Mouse (Mus musculus): ENCODE data around the gene Gstt4. TPM values are rescaled to one million over a fixed set of nuclear protein-coding genes. Genes with fewer than 3 reads are reported as not detected.
"Not testable (repeated sequence)": the region's sequence is repeated elsewhere in the genome, so short reads cannot be mapped to it uniquely, and the experiment has no call there.

Gstt4 gene
- total RNA-seq, 4 experiments from 2014 or later: not detected

DNA sequence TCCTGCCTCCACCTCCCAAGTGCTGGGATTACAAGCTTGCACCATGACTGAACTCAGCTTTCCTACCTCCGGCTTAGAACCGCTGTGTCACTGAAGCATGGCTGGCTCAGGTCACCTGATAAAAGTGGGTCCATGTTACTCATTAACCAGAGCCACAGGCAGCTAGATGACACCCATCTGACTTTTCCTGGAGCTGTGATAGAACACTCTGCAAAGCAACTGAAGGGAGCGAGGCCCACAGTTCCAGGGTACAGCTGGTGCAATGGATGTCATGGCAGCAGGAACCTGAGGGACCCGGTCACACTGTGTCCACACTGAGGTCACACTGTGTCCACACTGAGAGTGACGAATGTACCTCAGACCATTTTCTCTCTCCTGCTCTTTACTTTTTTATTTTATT lies 32.5 kb downstream of the Gstt4 start:
- DNase-seq (ENCODE audit: low spot score): no peak

- no peak for DNase-seq (ENCODE audit: low spot score)
These were observed 33.1 kb downstream of the Gstt4 start for GRCm38 (mm10) chr10:75789081-75789735.

- no peak for DNase-seq (ENCODE audit: low spot score)
These were observed 34.1 kb downstream of the Gstt4 start for GRCm38 (mm10) chr10:75788277-75788676.

DNA sequence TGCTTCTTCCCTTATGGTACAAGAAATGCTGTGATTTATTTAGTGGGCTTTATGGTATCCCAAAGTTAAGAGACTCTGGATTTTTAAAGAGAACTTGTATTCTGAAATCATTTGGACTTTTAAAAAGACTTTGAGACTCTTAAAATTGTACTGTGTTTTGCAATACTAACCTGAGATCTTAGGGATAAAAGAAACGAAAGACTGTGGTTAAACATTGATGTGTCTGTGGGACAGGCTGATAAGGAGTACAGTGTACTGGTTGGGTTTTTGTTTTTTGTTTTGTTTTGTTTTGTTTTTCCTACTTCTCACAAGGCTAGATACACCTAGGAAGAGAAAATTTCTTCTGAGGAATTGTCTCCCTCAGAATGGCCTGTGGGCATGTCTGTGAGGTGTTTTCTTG lies 36.9 kb downstream of the Gstt4 start:
- DNase-seq (ENCODE audit: low spot score): no peak

- peak; percentile 82 for DNase-seq (ENCODE audit: low spot score)
These were observed 41.4 kb downstream of the Gstt4 start, which contains the start of the genes Gm20441 and Gstt3 for GRCm38 (mm10) chr10:75780769-75781578. TSS of gene Gm20441 (minus strand) at chr10:75780954. TSS of gene Gstt3 (minus strand) at chr10:75781414.

GRCm38 (mm10) chr10:75779206-75780174 lies 42.9 kb downstream of the Gstt4 start:
- DNase-seq (ENCODE audit: low spot score): no peak

- no peak for DNase-seq (ENCODE audit: low spot score)
These were observed 44.5 kb downstream of the Gstt4 start for GRCm38 (mm10) chr10:75777885-75778284.

DNA sequence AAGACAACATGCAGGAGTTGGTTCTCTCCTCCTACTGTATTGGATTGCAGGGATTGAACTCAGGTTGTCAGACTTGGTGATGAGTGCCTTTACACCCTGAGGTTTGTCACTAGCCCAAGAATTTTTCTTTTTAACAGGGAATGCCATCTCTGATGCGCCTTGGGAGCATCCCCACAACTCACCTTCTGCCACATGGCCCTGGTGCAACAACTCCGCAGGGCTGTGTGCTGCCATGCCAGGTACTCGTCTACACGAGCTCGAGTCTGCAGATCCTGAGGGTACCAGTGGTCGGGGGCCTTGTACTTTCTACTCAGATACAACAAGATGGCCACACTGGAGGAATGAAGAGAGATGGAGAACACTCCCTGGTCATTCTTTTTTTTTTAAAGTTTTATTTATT lies 45.8 kb downstream of the Gstt4 start:
- DNase-seq (ENCODE audit: low spot score): no peak

GRCm38 (mm10) chr10:75774587-75774986 lies 47.8 kb downstream of the Gstt4 start:
- no peak for DNase-seq (ENCODE audit: low spot score)

- no peak for DNase-seq (ENCODE audit: low spot score)
These were observed 48.2 kb downstream of the Gstt4 start for GRCm38 (mm10) chr10:75774102-75774501.

- peak; percentile 80 for DNase-seq (ENCODE audit: low spot score)
These were observed 49.3 kb downstream of the Gstt4 start, which contains the start of gene Ddt for GRCm38 (mm10) chr10:75772795-75773664. TSS of gene Ddt (minus strand) at chr10:75773414.

DNA sequence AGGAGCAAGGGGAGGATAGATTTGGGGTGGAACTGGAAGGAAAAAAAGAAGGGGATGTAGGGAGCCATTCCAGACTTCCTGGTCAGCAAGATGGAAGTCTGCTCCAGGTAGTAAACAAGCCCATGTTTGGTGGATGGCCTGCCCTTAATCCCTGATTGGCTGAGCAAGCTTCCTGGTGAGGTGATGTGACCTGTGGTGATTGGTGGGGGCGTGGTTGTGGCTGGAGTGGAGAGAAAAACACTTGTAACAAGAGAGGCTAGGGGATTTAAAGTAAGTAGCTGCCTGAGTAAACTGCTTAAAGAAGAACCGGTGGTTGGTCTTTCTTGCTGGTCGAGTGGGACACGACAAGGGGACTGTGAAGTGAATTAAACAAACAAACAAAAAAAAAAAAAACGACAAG lies 54.6 kb downstream of the Gstt4 start:
- not testable (repeated sequence) for DNase-seq (ENCODE audit: low spot score)

GRCm38 (mm10) chr10:75766856-75767255 lies 55.5 kb downstream of the Gstt4 start:
- DNase-seq (ENCODE audit: low spot score): no peak

Other genes with a start within 250 kb of the Gstt4 start
- 1 to 10 TPM; 3.4 to 4.9 (median 4.9) TPM for gene Ggt5, start 233.2 kb downstream of the Gstt4 start, total RNA-seq (2022)
- 1 to 10 TPM in 3 of 4 experiments, under 1 TPM in 1; 0.98 to 2.2 (median 1.7) TPM for gene Susd2, start 178.5 kb downstream of the Gstt4 start, total RNA-seq (2022)
- gene Cabin1, start 58.2 kb downstream of the Gstt4 start, total RNA-seq (2022): 10 to 100 TPM; 15.5 to 22.0 (median 20.8) TPM
- gene Ddt, start 49.1 kb downstream of the Gstt4 start, total RNA-seq (2022): 100 to 1,000 TPM in 1 of 4 experiments, 10 to 100 TPM in 3; 83.6 to 103 (median 88.3) TPM
- gene Gm20441, start 41.6 kb downstream of the Gstt4 start, total RNA-seq (2022): not detected
- 1 to 10 TPM; 3.0 to 5.6 (median 5.0) TPM for gene Gstt3, start 41.1 kb downstream of the Gstt4 start, total RNA-seq (2022)
- gene Gstt1, start 24.0 kb downstream of the Gstt4 start, total RNA-seq (2022): 10 to 100 TPM; 15.7 to 26.4 (median 22.1) TPM
- gene Gstt2, start 14.9 kb upstream of the Gstt4 start, total RNA-seq (2022): 10 to 100 TPM in 3 of 4 experiments, 1 to 10 TPM in 1; 7.3 to 16.9 (median 13.2) TPM
- 100 to 1,000 TPM; 216 to 258 (median 253) TPM for gene Mif, start 37.7 kb upstream of the Gstt4 start, total RNA-seq (2022)
- gene Derl3, start 70.9 kb upstream of the Gstt4 start, total RNA-seq (2022): under 1 TPM in 2 of 4 experiments, not detected in 2; 0.34 to 0.35 TPM
- gene Smarcb1, start 99.1 kb upstream of the Gstt4 start, total RNA-seq (2022): 10 to 100 TPM; 17.3 to 25.0 (median 21.4) TPM
- gene Chchd10, start 110.6 kb upstream of the Gstt4 start, total RNA-seq (2022): 1,000 to 10,000 TPM; 1,724 to 2,176 (median 1,900) TPM
- 1 to 10 TPM; 4.1 to 7.8 (median 4.6) TPM for gene Mmp11, start 114.0 kb upstream of the Gstt4 start, total RNA-seq (2022)
- not detected for gene Gm867, start 118.1 kb upstream of the Gstt4 start, total RNA-seq (2022)
- gene Vpreb3, start 120.5 kb upstream of the Gstt4 start, total RNA-seq (2022): not detected
- not detected for gene Gm5134, start 132.0 kb upstream of the Gstt4 start, total RNA-seq (2022)
- 1 to 10 TPM; 5.9 to 8.4 (median 6.5) TPM for gene Zfp280b, start 210.1 kb upstream of the Gstt4 start, total RNA-seq (2022)

Measured in heart, adult 8-10 months (tissue).